Mouse (Mus musculus): ENCODE measurements at regions not wholly inside any gene's neighbourhood (a gene's known extent, or its start where the extent isn't known, plus 50 kb on each side); places are given as distances from the start of the nearest gene placed in this dataset.

DNA sequence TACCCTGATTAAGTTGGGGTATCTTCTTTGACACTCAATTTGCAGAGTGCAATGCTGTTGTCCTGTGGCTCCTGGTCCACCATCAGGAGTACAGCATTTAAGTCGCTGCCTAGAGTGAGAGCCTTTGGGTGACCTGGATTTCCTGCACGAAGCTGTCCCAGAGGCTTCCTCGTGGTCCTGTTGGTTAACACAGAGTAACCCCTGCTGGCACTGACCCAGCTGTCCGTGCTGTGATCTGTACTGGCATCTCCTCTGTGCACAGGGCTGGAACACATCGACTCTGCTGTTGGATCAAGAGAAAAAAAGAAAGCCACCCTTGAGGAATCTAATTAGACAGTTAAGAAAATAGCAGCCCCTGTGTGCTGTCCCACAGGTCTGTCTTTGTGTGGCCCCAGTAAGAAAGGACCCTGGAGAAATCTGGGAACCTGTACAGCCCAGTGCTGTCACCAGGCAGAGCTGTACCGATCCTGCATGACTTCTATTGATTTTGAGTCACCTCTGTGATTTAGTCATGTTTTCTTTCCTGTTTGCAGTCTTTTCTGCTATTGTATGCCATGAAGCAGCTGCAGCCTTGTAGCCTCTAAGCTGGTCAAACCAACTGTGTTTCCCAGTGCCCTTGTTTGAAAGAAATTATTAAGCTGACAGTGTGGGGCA lies 63.3 kb upstream of the Shh start:
- Histone ChIP-seq H3K4me2 (no peak overlapping the region), H3K9me3 (replicated peaks) (no peaks in the 10 kb centered on the region), H3K36me3 (no peaks in the 10 kb centered on the region), H3K27ac (ENCODE audit: poor library complexity, severe bottlenecking) (no peak overlapping the region), H3K9ac (no peak overlapping the region), H3K27me3 (replicated peaks) (no peaks in the 10 kb centered on the region), H3K4me1 (replicated peaks) (no peaks in the 10 kb centered on the region), H3K4me3 (no peak overlapping the region)
- no peak for ATAC-seq (ENCODE audit: insufficient number of reproducible peaks, low FRiP score)
- WGBS: 54% methylated on average over 6 of the region's 6 CpGs

DNA sequence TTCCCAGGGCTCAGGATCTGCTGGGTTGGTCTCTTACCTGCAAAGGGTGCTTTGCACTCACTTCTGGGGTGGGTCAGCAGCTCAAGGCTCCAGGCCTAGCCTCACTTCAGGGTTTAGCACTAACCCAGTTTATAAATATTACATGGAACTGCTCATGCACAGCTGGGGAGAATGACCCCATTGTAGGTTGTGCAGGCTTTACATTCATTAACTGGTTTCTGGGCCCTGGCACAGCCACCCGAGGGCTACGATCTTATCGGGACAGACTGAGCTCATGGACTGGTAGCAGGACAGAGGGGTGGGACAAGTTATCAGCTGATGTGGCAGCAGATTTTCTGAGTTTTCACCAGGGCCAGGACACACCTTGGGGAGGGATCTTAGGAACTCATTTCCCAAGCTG lies 59.4 kb upstream of the Shh start:
- Histone ChIP-seq H3K36me3 (no peaks in the 10 kb centered on the region), H3K4me1 (replicated peaks) (peaks cover 5% of the 10 kb centered on the region), H3K27ac (ENCODE audit: poor library complexity, severe bottlenecking) (no peak overlapping the region), H3K4me2 (no peak overlapping the region), H3K9me3 (replicated peaks) (no peaks in the 10 kb centered on the region), H3K27me3 (replicated peaks) (no peaks in the 10 kb centered on the region), H3K9ac (no peak overlapping the region), H3K4me3 (no peak overlapping the region)
- WGBS: 76% methylated on average over 3 of the region's 3 CpGs
- ATAC-seq (ENCODE audit: insufficient number of reproducible peaks, low FRiP score): no peak

DNA sequence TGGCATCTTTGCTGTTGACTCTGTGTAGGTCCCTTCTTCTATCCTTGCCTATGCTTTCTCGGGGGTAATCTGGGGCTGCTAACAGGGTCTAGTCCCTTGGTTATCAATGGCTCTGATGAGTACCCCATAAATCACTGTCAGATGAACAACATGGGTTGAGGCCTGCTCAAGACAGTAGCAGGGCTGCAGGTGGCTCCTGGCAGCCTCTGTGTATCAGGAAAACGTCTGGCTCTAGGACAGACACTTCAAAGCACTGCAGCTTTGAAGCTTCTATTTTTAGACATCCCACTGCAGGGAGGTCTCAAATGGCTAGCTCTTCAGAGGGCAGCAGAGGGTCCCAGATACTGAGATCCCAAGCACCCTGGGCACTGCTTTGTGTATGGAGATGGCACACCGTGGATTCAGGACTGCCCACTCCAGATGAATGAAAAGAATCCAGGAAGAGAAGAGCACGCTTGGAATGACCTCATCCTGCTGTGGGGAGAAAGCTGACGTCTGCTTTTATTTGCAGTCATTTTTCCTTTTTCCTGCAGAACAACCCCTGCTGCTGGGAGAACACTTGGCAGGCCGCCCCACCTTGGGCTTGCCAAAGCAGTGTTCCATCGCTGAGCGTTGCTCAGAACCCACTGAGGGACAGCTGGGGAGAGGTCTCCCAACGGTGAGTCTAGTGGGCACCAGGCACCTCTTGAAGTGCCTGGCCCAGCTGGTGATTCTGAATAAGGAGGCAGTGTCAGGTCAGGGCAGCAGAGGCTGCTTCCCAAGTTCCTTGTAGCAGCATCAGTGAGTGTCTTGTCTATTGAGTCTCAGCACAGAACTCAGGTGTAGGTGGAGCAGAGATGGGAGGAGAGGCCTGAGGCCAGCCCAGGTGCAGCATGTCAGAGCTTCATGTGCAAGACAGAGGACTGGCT lies 54.0 kb upstream of the Shh start:
- Histone ChIP-seq H3K36me3 (no peaks in the 10 kb centered on the region), H3K4me2 (peak overlapping the region; percentile 47), H3K4me3 (no peak overlapping the region), H3K9me3 (replicated peaks) (no peaks in the 10 kb centered on the region), H3K27me3 (replicated peaks) (no peaks in the 10 kb centered on the region), H3K9ac (0 out of 2 replicates have a peak overlapping the region, but pooled peaks have one; percentile 7), H3K4me1 (replicated peaks) (peaks cover 15% of the 10 kb centered on the region), H3K27ac (ENCODE audit: poor library complexity, severe bottlenecking) (peak overlapping the region; percentile 49)
- peak; percentile 61; the same call in 1 of the 2 replicates for ATAC-seq (ENCODE audit: insufficient number of reproducible peaks, low FRiP score)
- WGBS: 22% methylated on average over 9 of the region's 9 CpGs

GRCm38 (mm10) chr5:28519059-28519543 lies 52.0 kb upstream of the Shh start:
- no peak overlapping the region for H3K9ac ChIP-seq
- no peak for ATAC-seq (ENCODE audit: insufficient number of reproducible peaks, low FRiP score)
- no peaks in the 10 kb centered on the region for H3K27me3 ChIP-seq (replicated peaks)
- 87% methylated on average over 3 of the region's 3 CpGs for WGBS
- no peaks in the 10 kb centered on the region for H3K9me3 ChIP-seq (replicated peaks)
- H3K27ac ChIP-seq (ENCODE audit: poor library complexity, severe bottlenecking): no peak overlapping the region
- no peak overlapping the region for H3K4me3 ChIP-seq
- peaks cover 15% of the 10 kb centered on the region for H3K4me1 ChIP-seq (replicated peaks)
- no peak overlapping the region for H3K4me2 ChIP-seq
- no peaks in the 10 kb centered on the region for H3K36me3 ChIP-seq

Data from heart, embryonic 12.5 days (tissue).